Mouse (Mus musculus) neutrophil, adult 59 days (primary cell): ENCODE results near the gene Ddx18. TPM values are rescaled to one million over a fixed set of nuclear protein-coding genes. Genes with fewer than 3 reads are reported as not detected.

Experiments
- total RNA-seq, 2 experiments: library from RNA; stranded (reverse); gene quantifications; 1 replicate in 1 of 2; 2 replicates in 1 of 2; pipeline ENCODE4 v1.2.4; 2023

The Ddx18 gene
- 10 to 100 TPM; 13.8 to 25.3 TPM for total RNA-seq

GRCm38 (mm10) chr1:121567521-121568489, at the start of gene Ddx18:
TSS of gene Ddx18 (minus strand) at chr1:121567989.

DNA sequence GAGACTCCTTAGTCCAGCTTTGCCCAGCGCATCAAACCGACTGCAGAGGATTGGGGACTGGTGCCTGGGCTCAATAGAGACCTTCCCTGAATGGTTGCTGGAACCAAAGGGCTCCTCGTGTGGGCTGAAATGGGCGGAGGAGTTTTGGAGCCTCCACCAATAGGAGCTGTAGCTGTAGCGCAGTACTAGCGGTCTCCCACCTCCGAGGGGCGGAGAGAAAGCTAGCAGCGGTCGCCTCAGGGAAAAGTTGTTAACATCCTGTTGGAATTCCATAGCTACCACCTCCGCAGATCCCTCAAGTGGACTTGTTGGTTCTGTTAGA, 39.4 kb downstream of the Ddx18 start, which contains the start of gene Htr5b:
Htr5b (minus strand) TSS at position 67 of the 322 bp plus-strand sequence.

Other genes with a start within 250 kb of the Ddx18 start
- 10 to 100 TPM in 1 of 2 experiments, 1 to 10 TPM in 1; 6.5 to 11.9 TPM for gene Insig2, start 235.4 kb downstream of the Ddx18 start, total RNA-seq
- 10 to 100 TPM; 22.7 to 23.5 TPM for gene Ccdc93, start 136.9 kb downstream of the Ddx18 start, total RNA-seq
- not detected for gene Htr5b, start 39.5 kb downstream of the Ddx18 start, total RNA-seq